Mouse (Mus musculus): ENCODE results near the gene Chrna9. TPM values are rescaled to one million over a fixed set of nuclear protein-coding genes. Genes with fewer than 3 reads are reported as not detected.

Gene Chrna9
- polyA plus RNA-seq (2011; ENCODE audit: insufficient read length, low read depth, missing spikeins), result not detected in 2 replicates

GRCm38 (mm10) chr5:65934783-65935182 lies at the start of gene Chrna9:
Chrna9 (plus strand) TSS chr5:65934921.
- Histone ChIP-seq H3K4me1 (ENCODE audit: control insufficient read depth, insufficient read depth, low read length) (no peaks in the 10 kb centered on the region; the same call in 1 of the 2 replicates), H3K4me3 (ENCODE audit: insufficient read depth, low read length) (no peak within 1 kb of the TSS), H3K27ac (ENCODE audit: insufficient read depth, low read length) (no peak within 1 kb of the TSS)
- TF ChIP-seq CTCF (IDR thresholded peaks at IDR 0.05; ENCODE audit: borderline replicate concordance, insufficient read depth, low read length), result no peak
- TF ChIP-seq POLR2A (IDR thresholded peaks at IDR 0.05; ENCODE audit: low read depth, low read length), result no peak

GRCm38 (mm10) chr5:65885699-65886443 lies 48.9 kb upstream of the Chrna9 start:
- Histone ChIP-seq H3K4me1 (ENCODE audit: control insufficient read depth, insufficient read depth, low read length) (no peaks in the 10 kb centered on the region), H3K4me3 (ENCODE audit: insufficient read depth, low read length) (no peak overlapping the region), H3K27ac (ENCODE audit: insufficient read depth, low read length) (no peak overlapping the region)
- TF ChIP-seq CTCF (IDR thresholded peaks at IDR 0.05; ENCODE audit: borderline replicate concordance, insufficient read depth, low read length), result no peak
- no peak for TF ChIP-seq POLR2A (IDR thresholded peaks at IDR 0.05; ENCODE audit: low read depth, low read length)

- TF ChIP-seq CTCF (IDR thresholded peaks at IDR 0.05; ENCODE audit: borderline replicate concordance, insufficient read depth, low read length) (no peak), POLR2A (IDR thresholded peaks at IDR 0.05; ENCODE audit: low read depth, low read length) (no peak)
- Histone ChIP-seq H3K27ac (ENCODE audit: insufficient read depth, low read length) (no peak overlapping the region), H3K4me1 (ENCODE audit: control insufficient read depth, insufficient read depth, low read length) (no peaks in the 10 kb centered on the region), H3K4me3 (ENCODE audit: insufficient read depth, low read length) (no peak overlapping the region)
Observed at GRCm38 (mm10) chr5:65888102-65888501, 46.6 kb upstream of the Chrna9 start.

GRCm38 (mm10) chr5:65888998-65889397 lies 45.7 kb upstream of the Chrna9 start:
- H3K27ac ChIP-seq (ENCODE audit: insufficient read depth, low read length), result no peak overlapping the region
- no peaks in the 10 kb centered on the region for H3K4me1 ChIP-seq (ENCODE audit: control insufficient read depth, insufficient read depth, low read length)
- TF ChIP-seq CTCF (IDR thresholded peaks at IDR 0.05; ENCODE audit: borderline replicate concordance, insufficient read depth, low read length), result no peak
- TF ChIP-seq POLR2A (IDR thresholded peaks at IDR 0.05; ENCODE audit: low read depth, low read length), result no peak
- no peak overlapping the region for H3K4me3 ChIP-seq (ENCODE audit: insufficient read depth, low read length)

- H3K4me3 ChIP-seq (ENCODE audit: insufficient read depth, low read length), result no peak overlapping the region
- TF ChIP-seq CTCF (IDR thresholded peaks at IDR 0.05; ENCODE audit: borderline replicate concordance, insufficient read depth, low read length), result no peak
- TF ChIP-seq POLR2A (IDR thresholded peaks at IDR 0.05; ENCODE audit: low read depth, low read length), result no peak
- no peaks in the 10 kb centered on the region for H3K4me1 ChIP-seq (ENCODE audit: control insufficient read depth, insufficient read depth, low read length)
- no peak overlapping the region for H3K27ac ChIP-seq (ENCODE audit: insufficient read depth, low read length)
Observed at GRCm38 (mm10) chr5:65891251-65891826, 43.4 kb upstream of the Chrna9 start.

- Histone ChIP-seq H3K4me1 (ENCODE audit: control insufficient read depth, insufficient read depth, low read length) (no peaks in the 10 kb centered on the region), H3K27ac (ENCODE audit: insufficient read depth, low read length) (no peak overlapping the region), H3K4me3 (ENCODE audit: insufficient read depth, low read length) (no peak overlapping the region)
- no peak for TF ChIP-seq CTCF (IDR thresholded peaks at IDR 0.05; ENCODE audit: borderline replicate concordance, insufficient read depth, low read length)
- no peak for TF ChIP-seq POLR2A (IDR thresholded peaks at IDR 0.05; ENCODE audit: low read depth, low read length)
Observed at GRCm38 (mm10) chr5:65895121-65895692, 39.5 kb upstream of the Chrna9 start.

GRCm38 (mm10) chr5:65895764-65896163 lies 39.0 kb upstream of the Chrna9 start:
- Histone ChIP-seq H3K4me1 (ENCODE audit: control insufficient read depth, insufficient read depth, low read length) (no peaks in the 10 kb centered on the region), H3K4me3 (ENCODE audit: insufficient read depth, low read length) (no peak overlapping the region), H3K27ac (ENCODE audit: insufficient read depth, low read length) (no peak overlapping the region)
- no peak for TF ChIP-seq CTCF (IDR thresholded peaks at IDR 0.05; ENCODE audit: borderline replicate concordance, insufficient read depth, low read length)
- no peak for TF ChIP-seq POLR2A (IDR thresholded peaks at IDR 0.05; ENCODE audit: low read depth, low read length)

- TF ChIP-seq CTCF (IDR thresholded peaks at IDR 0.05; ENCODE audit: borderline replicate concordance, insufficient read depth, low read length) (no peak), POLR2A (IDR thresholded peaks at IDR 0.05; ENCODE audit: low read depth, low read length) (no peak)
- no peak overlapping the region for H3K4me3 ChIP-seq (ENCODE audit: insufficient read depth, low read length)
- no peaks in the 10 kb centered on the region for H3K4me1 ChIP-seq (ENCODE audit: control insufficient read depth, insufficient read depth, low read length)
- no peak overlapping the region for H3K27ac ChIP-seq (ENCODE audit: insufficient read depth, low read length)
Observed at GRCm38 (mm10) chr5:65897731-65898130, 37.0 kb upstream of the Chrna9 start.

- TF ChIP-seq CTCF (IDR thresholded peaks at IDR 0.05; ENCODE audit: borderline replicate concordance, insufficient read depth, low read length) (no peak), POLR2A (IDR thresholded peaks at IDR 0.05; ENCODE audit: low read depth, low read length) (no peak)
- no peak overlapping the region for H3K27ac ChIP-seq (ENCODE audit: insufficient read depth, low read length)
- no peak overlapping the region for H3K4me3 ChIP-seq (ENCODE audit: insufficient read depth, low read length)
- H3K4me1 ChIP-seq (ENCODE audit: control insufficient read depth, insufficient read depth, low read length), result no peaks in the 10 kb centered on the region
Observed at GRCm38 (mm10) chr5:65898683-65899082, 36.0 kb upstream of the Chrna9 start.

GRCm38 (mm10) chr5:65900113-65900512 lies 34.6 kb upstream of the Chrna9 start:
- Histone ChIP-seq H3K4me3 (ENCODE audit: insufficient read depth, low read length) (no peak overlapping the region), H3K27ac (ENCODE audit: insufficient read depth, low read length) (no peak overlapping the region), H3K4me1 (ENCODE audit: control insufficient read depth, insufficient read depth, low read length) (no peaks in the 10 kb centered on the region)
- TF ChIP-seq CTCF (IDR thresholded peaks at IDR 0.05; ENCODE audit: borderline replicate concordance, insufficient read depth, low read length), result no peak
- no peak for TF ChIP-seq POLR2A (IDR thresholded peaks at IDR 0.05; ENCODE audit: low read depth, low read length)

All from embryonic fibroblast, embryonic 13.5 days (primary cell).